Mouse (Mus musculus): Measurements from ENCODE around the gene Suclg2. TPM values are rescaled to one million over a fixed set of nuclear protein-coding genes. Genes with fewer than 3 reads are reported as not detected.

The Suclg2 gene
- polyA plus RNA-seq, 1 experiment from 2014 or later, result 46.5 TPM

GRCm38 (mm10) chr6:95713245-95713644, 5.4 kb downstream of the Suclg2 start:
- Histone ChIP-seq H3K4me2 (no peak overlapping the region), H3K4me3 (no peak overlapping the region), H3K4me1 (peaks cover 2% of the 10 kb centered on the region), H3K27me3 (no peaks in the 10 kb centered on the region), H3K27ac (no peak overlapping the region), H3K9ac (no peak overlapping the region), H3K9me3 (no peaks in the 10 kb centered on the region), H3K36me3 (no peaks in the 10 kb centered on the region)
- no peak for ATAC-seq (ENCODE audit: insufficient number of reproducible peaks, low FRiP score, low TSS enrichment, low read depth)
- WGBS, result 14% methylated on average over 5 of the region's 5 CpGs

GRCm38 (mm10) chr6:95712081-95712480, 6.5 kb downstream of the Suclg2 start:
- Histone ChIP-seq H3K4me1 (peaks cover 2% of the 10 kb centered on the region; the same call in 1 of the 2 replicates), H3K36me3 (no peaks in the 10 kb centered on the region), H3K4me2 (no peak overlapping the region), H3K27ac (no peak overlapping the region), H3K9ac (no peak overlapping the region), H3K4me3 (no peak overlapping the region), H3K27me3 (no peaks in the 10 kb centered on the region), H3K9me3 (no peaks in the 10 kb centered on the region)
- 68% methylated on average over 4 of the region's 4 CpGs for WGBS
- no peak for ATAC-seq (ENCODE audit: insufficient number of reproducible peaks, low FRiP score, low TSS enrichment, low read depth)

DNA sequence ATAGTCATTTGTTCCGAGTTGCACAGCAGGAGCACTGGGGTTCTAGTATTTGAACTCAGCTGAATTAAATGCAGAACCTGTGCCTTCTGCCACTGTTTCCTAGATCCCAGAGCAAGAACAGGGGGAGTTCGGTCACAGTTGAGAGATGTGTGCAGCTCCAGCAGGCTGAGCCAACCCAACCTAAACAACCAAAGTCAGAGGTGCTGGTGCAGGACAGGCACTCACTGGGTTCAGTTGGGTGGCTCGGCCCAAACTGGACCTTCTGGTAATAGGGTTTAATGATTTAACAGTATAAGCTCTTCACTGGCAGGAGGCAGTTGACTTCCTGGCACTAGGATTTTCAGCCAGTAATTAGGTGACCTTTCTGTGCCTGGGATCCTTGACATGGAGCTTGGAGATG, 6.9 kb downstream of the Suclg2 start:
- no peaks in the 10 kb centered on the region for H3K36me3 ChIP-seq
- no peak for ATAC-seq (ENCODE audit: insufficient number of reproducible peaks, low FRiP score, low TSS enrichment, low read depth)
- 62% methylated on average over 3 of the region's 3 CpGs for WGBS
- H3K4me3 ChIP-seq, result no peak overlapping the region
- no peak overlapping the region for H3K9ac ChIP-seq
- no peak overlapping the region for H3K4me2 ChIP-seq
- peaks cover 2% of the 10 kb centered on the region; the same call in 1 of the 2 replicates for H3K4me1 ChIP-seq
- no peaks in the 10 kb centered on the region for H3K27me3 ChIP-seq
- no peak overlapping the region for H3K27ac ChIP-seq
- no peaks in the 10 kb centered on the region for H3K9me3 ChIP-seq

- 83% methylated on average over 6 of the region's 6 CpGs for WGBS
- no peak overlapping the region for H3K4me3 ChIP-seq
Measured at GRCm38 (mm10) chr6:95710886-95711285, 7.7 kb downstream of the Suclg2 start.

GRCm38 (mm10) chr6:95709531-95709930, 9.1 kb downstream of the Suclg2 start:
- Histone ChIP-seq H3K27ac (no peak overlapping the region), H3K4me1 (peaks cover 2% of the 10 kb centered on the region; the same call in 1 of the 2 replicates), H3K4me3 (no peak overlapping the region), H3K27me3 (no peaks in the 10 kb centered on the region), H3K9ac (no peak overlapping the region), H3K36me3 (no peaks in the 10 kb centered on the region), H3K4me2 (no peak overlapping the region), H3K9me3 (no peaks in the 10 kb centered on the region)
- 50% methylated on average over 4 of the region's 4 CpGs for WGBS
- no peak for ATAC-seq (ENCODE audit: insufficient number of reproducible peaks, low FRiP score, low TSS enrichment, low read depth)

More at GRCm38 (mm10) chr6:95710886-95711285, 7.7 kb downstream of the Suclg2 start:
- Histone ChIP-seq H3K4me2 (no peak overlapping the region), H3K9me3 (no peaks in the 10 kb centered on the region), H3K27me3 (no peaks in the 10 kb centered on the region), H3K36me3 (no peaks in the 10 kb centered on the region), H3K9ac (no peak overlapping the region), H3K27ac (no peak overlapping the region), H3K4me1 (peaks cover 2% of the 10 kb centered on the region; the same call in 1 of the 2 replicates)
- ATAC-seq (ENCODE audit: insufficient number of reproducible peaks, low FRiP score, low TSS enrichment, low read depth), result no peak

- H3K9me3 ChIP-seq, result no peaks in the 10 kb centered on the region
- H3K27ac ChIP-seq, result no peak overlapping the region
- no peak overlapping the region for H3K4me2 ChIP-seq
- H3K4me3 ChIP-seq, result no peak overlapping the region
- H3K9ac ChIP-seq, result no peak overlapping the region
- H3K4me1 ChIP-seq, result peaks cover 2% of the 10 kb centered on the region; the same call in 1 of the 2 replicates
- 64% methylated on average over 5 of the region's 5 CpGs for WGBS
- ATAC-seq (ENCODE audit: insufficient number of reproducible peaks, low FRiP score, low TSS enrichment, low read depth), result no peak
- H3K27me3 ChIP-seq, result no peaks in the 10 kb centered on the region
- H3K36me3 ChIP-seq, result no peaks in the 10 kb centered on the region
Measured at GRCm38 (mm10) chr6:95709106-95709505, 9.5 kb downstream of the Suclg2 start.

GRCm38 (mm10) chr6:95704626-95705025, 14.0 kb downstream of the Suclg2 start:
- no peak overlapping the region for H3K4me3 ChIP-seq
- no peak for ATAC-seq (ENCODE audit: insufficient number of reproducible peaks, low FRiP score, low TSS enrichment, low read depth)
- no peak overlapping the region for H3K27ac ChIP-seq
- no peaks in the 10 kb centered on the region for H3K36me3 ChIP-seq
- WGBS, result 77% methylated on average over 4 of the region's 4 CpGs
- no peaks in the 10 kb centered on the region for H3K9me3 ChIP-seq
- no peak overlapping the region for H3K9ac ChIP-seq
- no peak overlapping the region for H3K4me2 ChIP-seq
- no peaks in the 10 kb centered on the region for H3K4me1 ChIP-seq
- H3K27me3 ChIP-seq, result no peaks in the 10 kb centered on the region

DNA sequence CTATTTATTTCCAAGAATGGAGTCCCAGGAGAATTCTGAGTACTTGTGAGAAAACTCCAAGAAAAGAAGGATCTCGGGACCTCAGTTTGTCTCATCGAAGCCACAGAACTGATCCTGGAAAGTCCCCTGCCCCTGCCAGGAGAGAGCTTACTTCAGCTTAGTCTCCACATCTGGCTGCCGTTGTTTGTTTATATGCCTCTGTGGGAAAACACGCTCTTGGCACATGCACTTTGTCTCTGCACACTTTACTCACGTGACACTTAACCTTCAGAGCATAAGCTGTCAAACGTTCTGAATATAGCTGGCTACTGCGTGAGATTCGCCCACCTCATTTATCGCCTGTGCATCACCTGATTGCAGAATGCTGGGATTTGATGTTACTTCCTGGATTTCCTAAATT, 16.4 kb downstream of the Suclg2 start:
- Histone ChIP-seq H3K36me3 (no peaks in the 10 kb centered on the region), H3K4me1 (0 out of 2 replicates have a peak, but pooled peaks cover 3% of the 10 kb centered on the region), H3K4me3 (no peak overlapping the region), H3K9ac (no peak overlapping the region), H3K27ac (no peak overlapping the region), H3K4me2 (no peak overlapping the region), H3K27me3 (no peaks in the 10 kb centered on the region), H3K9me3 (no peaks in the 10 kb centered on the region)
- 51% methylated on average over 9 of the region's 9 CpGs for WGBS
- no peak for ATAC-seq (ENCODE audit: insufficient number of reproducible peaks, low FRiP score, low TSS enrichment, low read depth)

DNA sequence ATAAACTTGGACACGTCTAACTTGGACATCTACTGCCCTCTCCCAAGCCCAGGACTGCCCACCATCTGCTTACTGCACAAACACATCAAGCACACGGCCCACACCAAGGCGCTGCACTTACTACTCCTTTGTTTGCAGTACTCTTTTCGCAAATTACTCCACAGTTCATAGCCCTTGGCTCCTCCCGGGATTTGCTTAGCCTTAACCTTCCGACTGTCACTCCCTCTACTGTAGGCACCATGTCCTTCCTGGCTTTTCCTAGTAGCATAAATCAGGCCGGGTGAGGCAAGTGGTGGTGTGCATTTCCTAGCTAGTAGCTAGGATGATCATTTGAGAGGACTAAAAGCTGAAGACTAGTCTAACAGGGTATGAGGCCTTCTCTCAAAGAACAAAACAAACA, 16.8 kb downstream of the Suclg2 start:
- H3K4me2 ChIP-seq, result no peak overlapping the region
- H3K27me3 ChIP-seq, result no peaks in the 10 kb centered on the region
- H3K9ac ChIP-seq, result no peak overlapping the region
- WGBS, result 67% methylated on average over 7 of the region's 7 CpGs
- H3K9me3 ChIP-seq, result no peaks in the 10 kb centered on the region
- no peak for ATAC-seq (ENCODE audit: insufficient number of reproducible peaks, low FRiP score, low TSS enrichment, low read depth)
- no peak overlapping the region for H3K27ac ChIP-seq
- 0 out of 2 replicates have a peak, but pooled peaks cover 3% of the 10 kb centered on the region for H3K4me1 ChIP-seq
- H3K36me3 ChIP-seq, result no peaks in the 10 kb centered on the region
- H3K4me3 ChIP-seq, result no peak overlapping the region

- Histone ChIP-seq H3K4me1 (0 out of 2 replicates have a peak, but pooled peaks cover 3% of the 10 kb centered on the region), H3K27ac (no peak overlapping the region), H3K4me2 (no peak overlapping the region), H3K4me3 (no peak overlapping the region), H3K9me3 (no peaks in the 10 kb centered on the region), H3K36me3 (no peaks in the 10 kb centered on the region), H3K27me3 (no peaks in the 10 kb centered on the region), H3K9ac (no peak overlapping the region)
- 61% methylated on average over 2 of the region's 2 CpGs for WGBS
- ATAC-seq (ENCODE audit: insufficient number of reproducible peaks, low FRiP score, low TSS enrichment, low read depth), result no peak
Measured at GRCm38 (mm10) chr6:95700981-95701610, 17.5 kb downstream of the Suclg2 start.

GRCm38 (mm10) chr6:95700191-95700590, 18.4 kb downstream of the Suclg2 start:
- ATAC-seq (ENCODE audit: insufficient number of reproducible peaks, low FRiP score, low TSS enrichment, low read depth), result no peak
- Histone ChIP-seq H3K4me3 (no peak overlapping the region), H3K27ac (no peak overlapping the region), H3K27me3 (no peaks in the 10 kb centered on the region), H3K36me3 (no peaks in the 10 kb centered on the region), H3K4me1 (0 out of 2 replicates have a peak, but pooled peaks cover 3% of the 10 kb centered on the region), H3K9me3 (no peaks in the 10 kb centered on the region), H3K4me2 (no peak overlapping the region), H3K9ac (no peak overlapping the region)
- WGBS, result 82% methylated on average over 5 of the region's 5 CpGs

- H3K36me3 ChIP-seq, result no peaks in the 10 kb centered on the region
- no peak overlapping the region for H3K27ac ChIP-seq
- H3K27me3 ChIP-seq, result no peaks in the 10 kb centered on the region
- H3K9ac ChIP-seq, result no peak overlapping the region
- no peak overlapping the region for H3K4me3 ChIP-seq
- 54% methylated on average over 3 of the region's 3 CpGs for WGBS
- H3K9me3 ChIP-seq, result no peaks in the 10 kb centered on the region
- no peak for ATAC-seq (ENCODE audit: insufficient number of reproducible peaks, low FRiP score, low TSS enrichment, low read depth)
- no peak overlapping the region for H3K4me2 ChIP-seq
- H3K4me1 ChIP-seq, result 0 out of 2 replicates have a peak, but pooled peaks cover 3% of the 10 kb centered on the region
Measured at GRCm38 (mm10) chr6:95699326-95699725, 19.3 kb downstream of the Suclg2 start.

Data from limb, embryonic 15.5 days (tissue).